12 mouse cellular contexts compared by ENCODE assay signal in the genomic region with DNA sequence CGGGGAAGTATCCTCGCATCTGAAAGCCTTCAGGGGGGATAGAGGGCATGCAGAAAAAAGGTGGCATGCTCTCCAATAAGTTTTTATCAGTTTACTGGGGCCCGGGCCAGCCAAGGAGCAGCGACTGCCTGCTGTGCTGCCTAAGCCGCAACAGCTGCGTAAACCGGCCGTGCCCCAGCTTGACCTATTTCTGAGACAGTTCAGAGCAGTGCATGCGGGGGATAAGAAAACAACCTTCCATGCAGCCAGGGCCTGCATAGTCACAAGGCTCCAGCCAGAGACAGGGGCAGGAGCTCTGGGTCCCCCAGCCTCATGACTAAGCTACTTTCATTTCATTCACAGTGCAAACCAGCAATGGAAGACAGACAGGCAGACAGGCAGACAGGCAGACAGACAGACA. TPM values are rescaled to one million over a fixed set of nuclear protein-coding genes. Genes with fewer than 3 reads are reported as not detected.
DNase-seq lines count a peak whose midpoint lies in the region; ATAC-seq lines count a peak whose summit lies in the region.
"Had no signal": no experiment of that assay in that cellular context is flagged by ENCODE, and none has a peak within 500 bp of the region (broad histone marks: within the 10 kb centered on the region; RNA-seq: fewer than 3 reads in every experiment).

No protein-coding gene starts in this region.

- no peaks in the 10 kb centered on the region for H3K36me3 ChIP-seq in heart, embryonic 13.5 days
- H3K36me3 ChIP-seq in neural tube, embryonic 15.5 days, result no peaks in the 10 kb centered on the region
- no peaks in the 10 kb centered on the region for H3K36me3 ChIP-seq in liver, embryonic 12.5 days
- H3K36me3 ChIP-seq: limb, embryonic 12.5 days had no signal

- no peak overlapping the region for H3K27ac ChIP-seq in heart, embryonic 13.5 days (replicated peaks)
- no peak overlapping the region for H3K27ac ChIP-seq in neural tube, embryonic 15.5 days (replicated peaks)
- no peak overlapping the region for H3K27ac ChIP-seq in liver, embryonic 12.5 days
- H3K27ac ChIP-seq: limb, embryonic 12.5 days had no signal

- H3K9ac ChIP-seq in heart, embryonic 13.5 days, result peak overlapping the region; percentile 47; the same call in 1 of the 2 replicates
- H3K9ac ChIP-seq in neural tube, embryonic 15.5 days (replicated peaks), result no peak overlapping the region
- no peak overlapping the region for H3K9ac ChIP-seq in liver, embryonic 12.5 days
- H3K9ac ChIP-seq: limb, embryonic 12.5 days had no signal

- peaks cover 5% of the 10 kb centered on the region; the same call in 1 of the 2 replicates for H3K4me1 ChIP-seq in heart, embryonic 13.5 days
- H3K4me1 ChIP-seq in neural tube, embryonic 15.5 days, result no peaks in the 10 kb centered on the region
- no peaks in the 10 kb centered on the region for H3K4me1 ChIP-seq in liver, embryonic 12.5 days

- 9% methylated on average over 9 of the region's 9 CpGs for WGBS in heart, embryonic 13.5 days
- 10% methylated on average over 9 of the region's 9 CpGs for WGBS in neural tube, embryonic 15.5 days
- WGBS in liver, embryonic 12.5 days (ENCODE audit: insufficient replicate concordance), result 21% methylated on average over 9 of the region's 9 CpGs

- peak overlapping the region; percentile 51 for H3K4me2 ChIP-seq in heart, embryonic 13.5 days
- H3K4me2 ChIP-seq in neural tube, embryonic 15.5 days, result no peak overlapping the region
- H3K4me2 ChIP-seq in liver, embryonic 12.5 days, result 0 out of 2 replicates have a peak overlapping the region, but pooled peaks have one; percentile 25
- H3K4me2 ChIP-seq: limb, embryonic 12.5 days had no signal

- no peaks in the 10 kb centered on the region for H3K9me3 ChIP-seq in heart, embryonic 13.5 days
- H3K9me3 ChIP-seq in neural tube, embryonic 15.5 days (replicated peaks), result no peaks in the 10 kb centered on the region
- H3K9me3 ChIP-seq in liver, embryonic 12.5 days (replicated peaks), result no peaks in the 10 kb centered on the region
- H3K9me3 ChIP-seq: limb, embryonic 12.5 days had no signal

- no peak for DNase-seq in heart, adult 8-10 months (ENCODE audit: low spot score)
- peak; percentile 65 for DNase-seq in neural tube, embryonic 10.5 days (ENCODE audit: extremely low spot score, low spot score)
- no peak for DNase-seq in adrenal gland, adult (ENCODE audit: inconsistent age in 2 of 2, low spot score in 1 of 2)
- no peak for DNase-seq in thymus, adult 18-20 months
- DNase-seq in lung, postnatal 14 days, result no peak
- DNase-seq: gastrocnemius, postnatal 36 days; kidney, postnatal 14 days; thymus, adult 2 months had no signal

- ATAC-seq in heart, embryonic 13.5 days (ENCODE audit: extremely low read depth, insufficient number of reproducible peaks, low FRiP score, low TSS enrichment), result no peak
- ATAC-seq in neural tube, embryonic 15.5 days (ENCODE audit: low FRiP score), result no peak
- ATAC-seq in liver, embryonic 12.5 days, result no peak

- peak overlapping the region; percentile 31 for H3K4me3 ChIP-seq in heart, embryonic 13.5 days
- H3K4me3 ChIP-seq in neural tube, embryonic 15.5 days (replicated peaks), result no peak overlapping the region
- peak overlapping the region; percentile 19; the same call in 1 of the 2 replicates for H3K4me3 ChIP-seq in liver, embryonic 12.5 days
- H3K4me3 ChIP-seq: limb, embryonic 12.5 days had no signal

- peaks cover 84% of the 10 kb centered on the region for H3K27me3 ChIP-seq in heart, embryonic 13.5 days (replicated peaks)
- H3K27me3 ChIP-seq in neural tube, embryonic 15.5 days (replicated peaks), result peaks cover 54% of the 10 kb centered on the region
- H3K27me3 ChIP-seq in liver, embryonic 12.5 days (replicated peaks), result peaks cover 68% of the 10 kb centered on the region

RNA-seq across cellular contexts. Expression of a gene that starts 15.1 kb away (rescaled TPM):
- 0.09 TPM in 1 of 2 replicates, not detected in the other for polyA plus RNA-seq in heart, embryonic 13.5 days (2015; fragmentation: Nextera tagmentation; extraction: Ambion mirVana)
- not detected for total RNA-seq in heart, adult 8-10 months (2022)
- polyA plus RNA-seq in neural tube, embryonic 15.5 days (2015; fragmentation: Nextera tagmentation; extraction: Ambion mirVana), result 2.5 and 3.4 TPM in 2 replicates
- 0.04 TPM in 1 of 2 replicates, not detected in the other for polyA plus RNA-seq in liver, embryonic 12.5 days (2016; fragmentation: Nextera tagmentation; extraction: Ambion mirVana)
- total RNA-seq: gastrocnemius, postnatal 36 days had no signal
